Mouse (Mus musculus) forebrain, embryonic 16.5 days (tissue): ENCODE results near the gene Coa4. TPM values are rescaled to one million over a fixed set of nuclear protein-coding genes. Genes with fewer than 3 reads are reported as not detected.

Source experiments
- ATAC-seq: fragments of 200-750 bp; cut with Nextera tagmentation; 2 replicates; pipeline ENCODE4 v1.8.0; 2017; ENCODE audit warnings: mild to moderate bottlenecking, moderate library complexity
- H3K27ac ChIP-seq: fragments of 300-500 bp; sonication (generic); 2 replicates; pipeline ENCODE4 v1.5.1; 2014; ENCODE audit warnings: low read length, control low read depth
- H3K27me3 ChIP-seq: fragments of 300-500 bp; sonication (generic); replicated peaks from 2 replicates; pipeline ENCODE4 v1.6.1; 2014; ENCODE audit warnings: low read length; ENCODE audit not compliant: control insufficient read depth, insufficient read depth
- H3K36me3 ChIP-seq: fragments of 300-500 bp; sonication (generic); 2 replicates; pipeline ENCODE4 v1.6.1; 2014; ENCODE audit not compliant: control insufficient read depth, insufficient read depth
- H3K4me1 ChIP-seq: fragments of 300-500 bp; sonication (generic); replicated peaks from 2 replicates; pipeline ENCODE4 v1.6.1; 2014; ENCODE audit warnings: low read length; ENCODE audit not compliant: control insufficient read depth, insufficient read depth
- H3K4me2 ChIP-seq: fragments of 300-500 bp; sonication (generic); 2 replicates; pipeline ENCODE4 v1.6.1; 2014; ENCODE audit warnings: mild to moderate bottlenecking, low read length, control low read depth
- H3K4me3 ChIP-seq: fragments of 300-500 bp; sonication (generic); replicated peaks from 2 replicates; pipeline ENCODE4 v1.5.1; 2014; ENCODE audit warnings: mild to moderate bottlenecking, low read length, control low read depth
- H3K9ac ChIP-seq: fragments of 300-500 bp; sonication (generic); replicated peaks from 2 replicates; pipeline ENCODE4 v1.6.1; 2014; ENCODE audit warnings: low read depth, low read length, control low read depth
- H3K9me3 ChIP-seq: fragments of 300-500 bp; sonication (generic); 2 replicates; pipeline ENCODE4 v1.6.1; 2016; ENCODE audit warnings: low read length; ENCODE audit not compliant: control insufficient read depth
- WGBS: fragments of 180-500 bp; shearing (Covaris S2); extraction: QIAGEN DNeasy Blood & Tissue Kit; methylation state at CpG from one replicate; pipeline ENCODE4 v1.1.7; 2014; 5-methylcytosine and 5-hydroxymethylcytosine counted together
- polyA plus RNA-seq: library from polyadenylated mRNA; unstranded; fragments of >200 nt; fragmentation: Nextera tagmentation; extraction: Ambion mirVana; gene quantifications from 2 replicates; pipeline ENCODE4 v1.2.1, GENCODE M21; 2015

Gene Coa4
- polyA plus RNA-seq, 1 experiment from 2014 or later, result 12.3 TPM

DNA sequence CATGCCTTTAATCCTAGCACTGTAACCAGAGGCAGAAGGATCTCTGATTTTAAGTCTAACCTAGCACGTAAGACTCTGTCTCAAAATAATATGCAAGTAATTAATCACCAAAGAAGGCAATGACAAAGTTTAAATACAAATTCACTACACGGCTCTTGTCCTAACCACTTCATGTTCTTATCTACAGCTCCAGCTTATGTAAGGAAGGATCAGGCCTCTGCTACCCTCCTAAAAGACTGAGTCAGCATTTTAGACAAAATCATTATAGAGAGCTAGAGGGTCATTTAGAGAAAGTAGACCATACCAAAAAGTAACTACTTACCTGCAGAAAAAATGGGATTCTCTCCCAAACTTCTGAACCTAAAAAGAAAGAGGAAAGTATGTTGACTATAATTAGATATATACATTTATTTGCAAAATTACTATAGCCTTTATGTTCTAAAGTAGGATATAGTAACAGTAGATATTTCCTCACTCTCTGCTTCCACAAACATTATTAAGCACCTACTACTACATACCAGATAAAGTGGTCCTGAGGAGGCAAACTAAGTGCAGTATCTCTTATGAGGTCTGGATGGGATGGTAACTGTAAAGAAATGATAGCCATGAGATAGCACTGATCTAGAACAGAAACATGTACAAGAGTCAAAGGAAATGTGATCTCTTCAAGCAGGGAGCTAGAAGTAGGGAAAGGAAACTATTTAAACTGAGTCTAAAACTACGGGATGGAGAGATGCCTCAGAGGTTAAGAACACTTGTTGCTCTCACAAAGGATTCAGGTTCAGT is 34.3 kb downstream of the Coa4 start:
- 93% methylated on average over 3 of the region's 3 CpGs for WGBS
- H3K27ac ChIP-seq, result no peak overlapping the region
- no peaks in the 10 kb centered on the region for H3K9me3 ChIP-seq
- ATAC-seq, result no peak
- H3K27me3 ChIP-seq, result no peaks in the 10 kb centered on the region
- no peak overlapping the region for H3K4me3 ChIP-seq
- H3K4me2 ChIP-seq, result no peak overlapping the region
- no peaks in the 10 kb centered on the region for H3K4me1 ChIP-seq
- H3K9ac ChIP-seq, result no peak overlapping the region
- 0 out of 2 replicates have a peak, but pooled peaks cover 2% of the 10 kb centered on the region for H3K36me3 ChIP-seq

DNA sequence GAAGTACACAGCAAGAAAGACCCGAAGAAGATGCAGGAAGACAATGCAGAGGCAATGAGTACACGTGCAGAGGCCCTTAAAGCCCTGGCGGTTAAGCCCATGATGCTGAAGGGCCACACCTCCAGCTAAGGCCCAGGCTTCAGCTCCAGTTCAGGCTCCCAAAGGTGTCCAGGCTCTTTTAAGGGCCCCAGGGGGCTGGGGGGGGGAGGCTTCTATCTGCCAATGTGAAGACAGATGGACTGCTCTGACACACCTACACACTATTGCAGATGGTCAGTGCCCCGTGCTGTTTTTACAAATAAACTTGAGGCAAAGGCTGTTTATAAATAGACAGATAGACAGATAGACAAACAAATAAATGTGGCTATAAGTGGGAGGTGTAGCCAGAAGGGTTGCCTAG is 35.2 kb downstream of the Coa4 start:
- Histone ChIP-seq H3K4me2 (no peak overlapping the region), H3K9ac (no peak overlapping the region), H3K9me3 (no peaks in the 10 kb centered on the region), H3K27me3 (no peaks in the 10 kb centered on the region), H3K4me1 (no peaks in the 10 kb centered on the region), H3K36me3 (0 out of 2 replicates have a peak, but pooled peaks cover 2% of the 10 kb centered on the region), H3K4me3 (no peak overlapping the region), H3K27ac (no peak overlapping the region)
- WGBS, result 86% methylated on average over 4 of the region's 4 CpGs
- ATAC-seq, result no peak

DNA sequence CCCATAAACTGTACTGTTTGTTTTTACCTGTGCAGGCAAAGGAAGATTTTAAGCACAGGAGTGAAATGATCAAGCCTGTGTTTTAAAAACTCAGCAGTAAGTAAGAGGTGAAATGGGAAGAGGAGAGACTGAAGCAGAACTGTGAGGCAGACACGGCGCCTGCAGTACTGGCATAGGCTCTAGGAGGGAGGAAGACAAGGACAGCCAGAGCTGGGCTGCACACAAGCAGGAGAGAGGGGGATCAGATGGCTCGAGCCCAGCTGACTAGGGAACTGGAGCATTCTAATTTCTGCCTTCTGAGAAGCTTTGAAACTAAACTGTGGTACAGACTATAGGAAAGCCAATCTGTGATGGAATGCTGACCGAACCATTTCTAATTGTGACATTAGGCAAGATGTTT is 35.8 kb downstream of the Coa4 start:
- no peaks in the 10 kb centered on the region for H3K4me1 ChIP-seq
- H3K4me2 ChIP-seq, result no peak overlapping the region
- H3K9ac ChIP-seq, result no peak overlapping the region
- 80% methylated on average over 4 of the region's 4 CpGs for WGBS
- no peaks in the 10 kb centered on the region for H3K9me3 ChIP-seq
- H3K4me3 ChIP-seq, result no peak overlapping the region
- no peak overlapping the region for H3K27ac ChIP-seq
- no peaks in the 10 kb centered on the region for H3K27me3 ChIP-seq
- ATAC-seq, result no peak
- H3K36me3 ChIP-seq, result 0 out of 2 replicates have a peak, but pooled peaks cover 2% of the 10 kb centered on the region

DNA sequence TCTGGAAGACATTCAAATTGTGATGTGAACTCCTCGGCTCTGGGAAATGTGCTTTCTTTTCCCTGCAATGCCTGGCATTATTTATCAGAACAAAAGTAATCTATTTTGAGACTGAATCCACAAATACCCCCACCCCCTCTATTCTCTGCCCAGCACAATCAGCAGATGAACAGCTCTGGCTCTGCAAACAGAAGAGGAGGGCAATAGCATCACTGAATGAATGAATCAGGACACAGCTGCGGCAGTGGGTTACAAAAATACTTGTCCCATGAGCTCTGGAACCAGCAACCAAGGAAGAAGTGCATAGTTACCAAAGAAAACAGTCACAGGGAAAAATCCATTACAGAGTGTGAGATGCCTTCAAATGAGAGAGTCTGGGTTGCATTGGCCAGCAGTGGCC is 41.9 kb downstream of the Coa4 start:
- no peak overlapping the region for H3K4me3 ChIP-seq
- no peak overlapping the region for H3K27ac ChIP-seq
- no peak for ATAC-seq
- no peaks in the 10 kb centered on the region for H3K9me3 ChIP-seq
- H3K27me3 ChIP-seq, result no peaks in the 10 kb centered on the region
- WGBS, result 53% methylated on average over 2 of the region's 2 CpGs
- no peaks in the 10 kb centered on the region for H3K36me3 ChIP-seq
- H3K4me2 ChIP-seq, result no peak overlapping the region
- no peak overlapping the region for H3K9ac ChIP-seq
- peaks cover 5% of the 10 kb centered on the region; the same call in 1 of the 2 replicates for H3K4me1 ChIP-seq

DNA sequence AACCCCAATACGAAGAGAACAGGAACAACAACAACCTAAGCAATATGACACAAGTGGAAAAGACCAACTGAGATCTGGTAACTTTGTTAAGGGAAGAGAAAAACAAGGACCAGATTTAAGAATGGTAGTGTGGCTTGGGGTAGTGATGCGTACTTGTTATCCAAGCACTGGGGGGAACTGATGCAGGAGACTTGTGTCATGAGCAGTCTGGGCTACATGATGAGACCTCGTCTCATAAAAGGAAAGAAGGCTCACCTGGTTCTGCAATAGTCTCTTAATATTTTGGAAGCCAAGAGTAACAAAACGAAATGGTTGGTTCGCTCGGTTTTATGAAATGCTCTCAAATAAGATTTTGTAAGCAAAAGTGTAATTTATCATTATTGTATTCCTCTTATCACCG is 45.4 kb downstream of the Coa4 start:
- H3K4me1 ChIP-seq, result peaks cover 5% of the 10 kb centered on the region; the same call in 1 of the 2 replicates
- H3K9ac ChIP-seq, result peak overlapping the region; percentile 76
- WGBS, result 43% methylated on average over 7 of the region's 7 CpGs
- H3K9me3 ChIP-seq, result no peaks in the 10 kb centered on the region
- ATAC-seq, result no peak
- H3K4me3 ChIP-seq, result peak overlapping the region; percentile 54
- H3K4me2 ChIP-seq, result peak overlapping the region; percentile 71
- H3K36me3 ChIP-seq, result no peaks in the 10 kb centered on the region
- H3K27ac ChIP-seq, result no peak overlapping the region
- H3K27me3 ChIP-seq, result no peaks in the 10 kb centered on the region

DNA sequence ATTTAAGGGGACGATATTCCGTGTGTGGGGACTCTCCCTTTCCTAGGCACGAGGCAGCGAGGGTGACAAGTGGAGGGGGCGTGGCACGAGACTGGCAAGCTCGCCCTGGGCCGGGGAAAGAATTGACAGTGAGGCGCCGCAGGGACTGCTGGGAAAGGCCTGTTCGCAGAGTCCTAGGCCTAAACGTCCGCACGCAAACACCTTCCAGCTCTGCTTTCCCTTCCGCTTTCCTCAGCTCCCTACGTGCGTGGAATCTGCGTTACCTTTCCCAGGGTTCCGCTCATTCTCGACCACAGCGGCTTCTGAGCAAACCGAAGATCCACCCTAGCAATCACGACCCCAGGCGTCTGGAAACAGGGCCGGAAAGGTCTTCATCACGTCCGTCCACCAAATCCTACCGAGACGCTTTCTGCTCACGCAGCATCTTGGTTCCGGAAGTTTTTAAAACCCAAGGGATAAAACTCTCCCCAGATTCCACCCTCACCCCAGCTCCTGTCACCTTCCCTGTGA is 45.9 kb downstream of the Coa4 start:
- Histone ChIP-seq H3K4me3 (peak overlapping the region; percentile 54), H3K36me3 (no peaks in the 10 kb centered on the region), H3K9me3 (no peaks in the 10 kb centered on the region), H3K9ac (peak overlapping the region; percentile 76), H3K27ac (peak overlapping the region; percentile 91), H3K4me1 (peaks cover 5% of the 10 kb centered on the region; the same call in 1 of the 2 replicates), H3K27me3 (no peaks in the 10 kb centered on the region), H3K4me2 (peak overlapping the region; percentile 71)
- peak; percentile 98 for ATAC-seq
- WGBS, result under 1% methylated on average over 31 of the region's 31 CpGs

DNA sequence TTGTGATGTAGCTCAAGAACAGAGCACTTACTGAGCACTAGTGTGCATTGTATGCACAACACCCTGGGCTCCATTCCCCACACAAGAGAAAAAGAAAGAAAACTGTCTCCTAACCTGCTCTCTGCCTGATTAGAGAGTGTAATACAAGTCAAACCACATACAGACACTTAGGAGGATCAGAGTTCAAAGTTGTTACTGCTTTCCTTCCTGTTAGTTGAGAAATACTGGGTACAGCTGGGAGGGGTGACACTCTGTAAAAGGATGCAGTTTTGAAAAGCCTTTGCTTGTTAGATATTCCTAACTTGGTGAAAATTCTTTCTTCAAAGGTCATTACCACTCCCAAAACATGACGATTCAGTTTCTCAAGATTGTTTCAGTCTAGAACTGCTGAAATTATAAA is 52.9 kb downstream of the Coa4 start:
- H3K4me2 ChIP-seq, result no peak overlapping the region
- ATAC-seq, result no peak
- 74% methylated on average over 1 of the region's 1 CpGs for WGBS
- H3K27ac ChIP-seq, result no peak overlapping the region
- H3K27me3 ChIP-seq, result no peaks in the 10 kb centered on the region
- H3K9ac ChIP-seq, result no peak overlapping the region
- peaks cover 5% of the 10 kb centered on the region for H3K4me1 ChIP-seq
- no peak overlapping the region for H3K4me3 ChIP-seq
- H3K9me3 ChIP-seq, result no peaks in the 10 kb centered on the region
- no peaks in the 10 kb centered on the region for H3K36me3 ChIP-seq

Other genes starting within 250 kb of the Coa4 start
- 28.9 and 29.1 TPM in 2 replicates for gene C2cd3, start 164.8 kb upstream of the Coa4 start, polyA plus RNA-seq
- gene Ppme1, start 164.8 kb upstream of the Coa4 start, polyA plus RNA-seq, result 157 and 158 TPM in 2 replicates
- gene Ucp3, start 64.1 kb upstream of the Coa4 start, polyA plus RNA-seq, result not detected in 2 replicates
- 42.3 and 49.6 TPM in 2 replicates for gene Ucp2, start 43.7 kb upstream of the Coa4 start, polyA plus RNA-seq
- 3.0 and 3.3 TPM in 2 replicates for gene Dnajb13, start 22.1 kb upstream of the Coa4 start, polyA plus RNA-seq
- gene Rab6a, start 70.3 kb downstream of the Coa4 start, polyA plus RNA-seq, result 209 and 217 TPM in 2 replicates
- 70.1 and 73.5 TPM in 2 replicates for gene Mrpl48, start 71.2 kb downstream of the Coa4 start, polyA plus RNA-seq
- 7.1 and 7.6 TPM in 2 replicates for gene Plekhb1, start 125.3 kb downstream of the Coa4 start, polyA plus RNA-seq
- gene Fam168a, start 169.6 kb downstream of the Coa4 start, polyA plus RNA-seq, result 118 and 119 TPM in 2 replicates